Mouse (Mus musculus) stomach, postnatal 0 days (tissue): ENCODE results near the gene Syt17. TPM values are rescaled to one million over a fixed set of nuclear protein-coding genes. Genes with fewer than 3 reads are reported as not detected.

Experiments
- ATAC-seq: fragments of 200-750 bp; cut with Nextera tagmentation; 2 replicates; pipeline ENCODE4 v1.8.0; 2017; ENCODE audit not compliant: low FRiP score, low TSS enrichment
- DNase-seq: peaks from one replicate; pipeline ENCODE4 v3.0.0-alpha.2; 2016; ENCODE audit warnings: low spot score
- H3K27ac ChIP-seq: fragments of 300-500 bp; sonication (generic); replicated peaks from 2 replicates; pipeline ENCODE4 v1.5.1; 2014; ENCODE audit warnings: mild to moderate bottlenecking, control low read depth
- H3K27me3 ChIP-seq: fragments of 300-500 bp; sonication (generic); 2 replicates; pipeline ENCODE4 v1.6.1; 2014; ENCODE audit warnings: low read length; ENCODE audit not compliant: control insufficient read depth, insufficient read depth
- H3K36me3 ChIP-seq: fragments of 300-500 bp; sonication (generic); 2 replicates; pipeline ENCODE4 v1.6.1; 2014; ENCODE audit warnings: low read length, mixed read lengths; ENCODE audit not compliant: control insufficient read depth, insufficient read depth
- H3K4me1 ChIP-seq: fragments of 300-500 bp; sonication (generic); replicated peaks from 2 replicates; pipeline ENCODE4 v1.6.1; 2014; ENCODE audit warnings: antibody characterized with exemption; ENCODE audit not compliant: control insufficient read depth, insufficient read depth
- H3K4me2 ChIP-seq: fragments of 300-500 bp; sonication (generic); replicated peaks from 2 replicates; pipeline ENCODE4 v1.6.1; 2014; ENCODE audit warnings: low read depth, mild to moderate bottlenecking, control low read depth, moderate library complexity
- H3K4me3 ChIP-seq: fragments of 300-500 bp; sonication (generic); 2 replicates; pipeline ENCODE4 v1.5.1; 2014; ENCODE audit warnings: low read depth, low read length, control low read depth
- H3K9ac ChIP-seq: fragments of 300-500 bp; sonication (generic); 2 replicates; pipeline ENCODE4 v1.6.1; 2014; ENCODE audit warnings: mild to moderate bottlenecking, low read length, control low read depth, mixed read lengths
- H3K9me3 ChIP-seq: fragments of 300-500 bp; sonication (generic); 2 replicates; pipeline ENCODE4 v1.6.1; 2016; ENCODE audit warnings: low read length; ENCODE audit not compliant: control insufficient read depth
- CTCF ChIP-seq: IDR thresholded peaks from 2 replicates; pipeline ENCODE4 v1.5.1; 2016; ENCODE audit warnings: antibody characterized with exemption, low read depth, mild to moderate bottlenecking, moderate library complexity
- EP300 ChIP-seq: optimal IDR thresholded peaks from 2 replicates; pipeline ENCODE3; 2016; ENCODE audit warnings: antibody characterized with exemption
- WGBS: fragments of 180-500 bp; shearing (Covaris S2); extraction: QIAGEN DNeasy Blood & Tissue Kit; methylation state at CpG from one replicate; pipeline ENCODE4 v1.1.7; 2014; 5-methylcytosine and 5-hydroxymethylcytosine counted together
- polyA plus RNA-seq: library from polyadenylated mRNA; unstranded; fragments of >200 nt; fragmentation: Nextera tagmentation; extraction: Ambion mirVana; gene quantifications from 2 replicates; pipeline ENCODE4 v1.2.1, GENCODE M21; 2015

Gene Syt17
- polyA plus RNA-seq, 1 experiment from 2014 or later = 3.3 TPM

DNA sequence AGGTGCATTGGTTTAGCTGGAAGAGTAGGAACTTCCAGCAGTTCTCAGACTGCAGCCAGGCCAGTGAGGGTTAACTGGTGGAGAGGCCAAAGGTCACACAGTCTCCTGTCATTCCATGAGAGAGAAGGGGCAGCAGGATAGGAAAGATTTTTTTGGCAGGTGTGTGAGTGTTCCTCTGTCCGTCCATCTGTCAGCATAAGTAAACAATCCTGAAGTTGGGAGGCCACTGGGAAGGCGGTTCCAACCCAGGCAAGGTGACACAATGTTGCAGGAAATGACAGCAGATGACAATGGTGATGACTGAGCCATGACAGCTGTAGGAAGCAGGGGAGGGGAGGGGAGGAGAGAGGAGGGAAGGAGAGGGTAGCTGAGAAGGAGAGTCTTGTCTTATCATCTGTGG is 4.9 kb upstream of the Syt17 start:
- Histone ChIP-seq H3K27me3 (no peaks in the 10 kb centered on the region), H3K36me3 (no peaks in the 10 kb centered on the region), H3K9ac (no peak overlapping the region), H3K9me3 (no peaks in the 10 kb centered on the region), H3K4me2 (no peak overlapping the region), H3K4me3 (no peak overlapping the region), H3K27ac (no peak overlapping the region), H3K4me1 (no peaks in the 10 kb centered on the region)
- DNase-seq (no peak), ATAC-seq (no peak)
- TF ChIP-seq EP300 (no peak), CTCF (no peak)
- WGBS = 35% methylated on average over 2 of the region's 2 CpGs

DNA sequence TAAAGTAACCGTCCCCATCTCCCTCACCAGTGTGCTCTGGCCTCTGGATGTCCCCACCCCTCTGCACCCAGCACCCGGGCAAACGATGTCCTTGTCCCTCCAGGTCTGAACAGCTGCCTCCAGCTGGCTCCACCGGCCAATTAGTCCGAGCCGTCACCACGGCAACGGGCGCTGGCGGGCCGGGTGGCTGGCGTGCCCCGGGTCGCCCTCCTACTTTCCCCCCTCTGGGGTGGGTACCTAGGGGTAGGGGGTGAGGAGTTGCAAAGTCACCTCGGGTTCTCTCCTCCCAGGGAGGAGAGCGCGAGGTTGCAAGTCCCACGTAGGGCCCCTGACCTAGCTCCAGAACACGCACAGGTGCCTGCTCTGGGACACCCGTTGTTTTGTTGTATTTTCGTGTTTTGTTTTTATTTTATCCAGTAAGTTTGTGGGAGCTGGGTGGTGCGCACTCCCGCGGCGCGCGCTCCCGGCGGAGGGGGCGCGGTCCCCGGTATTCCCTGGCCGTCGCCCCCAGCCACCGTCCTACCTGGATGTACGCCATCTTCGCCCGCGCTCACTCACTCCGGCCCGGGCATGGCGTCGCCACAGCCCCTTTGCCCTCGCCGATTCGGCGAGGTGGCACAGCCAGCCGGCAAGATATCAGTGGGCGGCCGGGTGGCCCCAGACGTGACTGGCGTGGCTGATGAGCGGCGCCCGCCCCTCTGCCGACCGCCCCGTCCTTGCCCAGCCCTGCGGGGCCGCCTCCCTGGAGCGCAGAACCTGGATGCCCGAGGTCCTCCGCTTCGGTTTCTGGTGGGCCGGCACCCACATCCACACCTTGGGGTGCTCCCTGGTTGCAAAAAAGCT is 510 bp downstream of the Syt17 start:
- Histone ChIP-seq H3K4me3 (peak overlapping the region; percentile 58), H3K4me1 (no peaks in the 10 kb centered on the region), H3K27me3 (no peaks in the 10 kb centered on the region), H3K9me3 (no peaks in the 10 kb centered on the region), H3K36me3 (no peaks in the 10 kb centered on the region), H3K4me2 (peak overlapping the region; percentile 93), H3K9ac (peak overlapping the region; percentile 55), H3K27ac (no peak overlapping the region)
- WGBS = under 1% methylated on average over 63 of the region's 65 CpGs
- TF ChIP-seq EP300 = no peak
- TF ChIP-seq CTCF = no peak
- peak; percentile 41 for ATAC-seq
- peak; percentile 57 for DNase-seq

DNA sequence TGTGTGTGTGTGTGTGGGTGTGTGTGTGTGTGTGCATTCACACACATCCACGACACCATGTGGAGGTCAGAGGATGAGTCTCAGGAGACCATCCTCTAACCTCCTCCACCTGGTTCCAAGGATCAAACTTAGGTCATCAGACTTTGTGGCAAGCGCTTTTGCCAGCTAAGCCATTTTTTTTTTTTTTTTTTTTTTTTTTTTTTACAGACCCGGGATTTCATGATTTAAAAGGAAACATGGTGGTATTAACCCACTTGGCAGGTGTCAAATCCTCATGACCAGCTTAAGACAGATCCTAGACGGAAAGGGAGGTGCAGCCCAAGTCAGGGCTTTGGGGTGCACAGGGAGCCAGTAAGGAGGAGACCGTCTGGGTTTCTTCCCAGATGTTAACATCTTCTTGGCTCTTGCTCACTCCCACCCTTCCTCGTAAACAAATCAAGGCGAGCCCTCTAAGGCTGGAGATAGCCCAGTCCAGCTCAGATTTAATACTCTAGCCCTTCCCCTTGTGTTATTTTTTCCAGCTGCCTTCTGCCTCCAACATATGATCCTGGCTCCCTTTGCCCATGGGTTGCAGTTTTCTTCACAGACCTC is 4.0 kb downstream of the Syt17 start:
- H3K9ac ChIP-seq = no peak overlapping the region
- no peaks in the 10 kb centered on the region for H3K9me3 ChIP-seq
- H3K4me3 ChIP-seq = no peak overlapping the region
- WGBS = 41% methylated on average over 7 of the region's 7 CpGs
- no peaks in the 10 kb centered on the region for H3K36me3 ChIP-seq
- H3K4me2 ChIP-seq = no peak overlapping the region
- no peak overlapping the region for H3K27ac ChIP-seq
- no peak for DNase-seq
- no peaks in the 10 kb centered on the region for H3K4me1 ChIP-seq
- ATAC-seq = no peak
- no peaks in the 10 kb centered on the region for H3K27me3 ChIP-seq
- TF ChIP-seq EP300 (no peak), CTCF (no peak)

GRCm38 (mm10) chr7:118443371-118443770 is 4.7 kb downstream of the Syt17 start:
- Histone ChIP-seq H3K4me3 (no peak overlapping the region), H3K36me3 (no peaks in the 10 kb centered on the region), H3K4me1 (no peaks in the 10 kb centered on the region), H3K27ac (no peak overlapping the region), H3K4me2 (no peak overlapping the region), H3K9me3 (no peaks in the 10 kb centered on the region), H3K27me3 (no peaks in the 10 kb centered on the region), H3K9ac (no peak overlapping the region)
- no peak for DNase-seq
- TF ChIP-seq CTCF (no peak), EP300 (no peak)
- WGBS = 13% methylated on average over 9 of the region's 9 CpGs
- ATAC-seq = no peak

DNA sequence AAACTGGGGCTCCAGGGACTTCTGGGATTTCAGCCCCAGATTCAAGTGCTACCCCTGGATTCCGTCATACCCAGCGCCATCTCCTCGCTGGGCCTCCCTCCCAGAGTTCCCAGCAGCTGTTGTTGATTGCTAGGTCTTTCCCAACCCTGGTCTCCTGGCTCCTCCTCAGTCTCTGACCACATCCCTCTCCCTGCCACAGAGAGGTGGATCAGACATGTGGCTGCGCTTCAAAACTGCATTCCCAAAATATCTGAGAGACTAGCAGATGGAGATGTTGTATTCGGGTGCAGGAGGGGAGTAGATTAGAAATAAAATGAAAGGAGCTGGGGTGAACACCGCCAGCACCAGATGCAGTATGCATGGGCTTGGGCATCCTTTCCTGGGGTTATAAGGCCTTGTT is 6.5 kb downstream of the Syt17 start:
- H3K4me1 ChIP-seq = no peaks in the 10 kb centered on the region
- no peak overlapping the region for H3K4me3 ChIP-seq
- 71% methylated on average over 6 of the region's 6 CpGs for WGBS
- H3K27ac ChIP-seq = no peak overlapping the region
- TF ChIP-seq CTCF (no peak), EP300 (no peak)
- H3K9ac ChIP-seq = no peak overlapping the region
- no peaks in the 10 kb centered on the region for H3K27me3 ChIP-seq
- no peaks in the 10 kb centered on the region for H3K36me3 ChIP-seq
- no peaks in the 10 kb centered on the region for H3K9me3 ChIP-seq
- DNase-seq (no peak), ATAC-seq (no peak)
- H3K4me2 ChIP-seq = no peak overlapping the region

DNA sequence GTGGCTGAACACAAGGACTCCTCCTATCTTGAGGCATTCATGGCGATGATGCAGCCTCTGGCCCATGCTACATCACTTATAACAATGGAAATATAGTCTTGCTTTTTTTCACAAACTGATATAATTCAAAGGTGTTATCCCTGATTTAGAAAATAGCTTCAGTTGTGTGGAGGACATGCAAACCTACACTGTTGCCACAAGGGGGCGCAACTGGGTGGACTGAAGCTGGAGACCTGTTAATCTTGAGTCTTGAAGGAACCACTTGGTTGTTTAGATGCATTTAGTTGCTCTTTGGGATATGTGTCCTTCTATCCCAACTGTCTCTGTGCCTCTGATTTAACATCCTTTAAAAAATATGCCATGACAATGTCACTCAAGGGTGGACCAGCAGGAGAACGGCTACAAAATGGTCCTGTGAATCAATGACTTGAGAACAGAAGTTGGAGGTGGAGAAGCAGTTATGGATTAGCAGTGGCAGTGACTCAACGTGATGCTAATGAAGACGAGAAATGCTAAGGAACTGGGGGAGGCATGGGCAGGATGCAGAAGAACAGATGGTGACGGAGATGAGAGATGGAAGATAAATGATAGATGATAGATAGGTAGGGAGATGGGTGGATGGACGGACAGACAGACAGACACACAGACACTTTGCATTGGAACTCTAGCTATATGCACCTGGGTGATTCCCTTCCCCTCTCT is 10.8 kb downstream of the Syt17 start:
- Histone ChIP-seq H3K4me1 (no peaks in the 10 kb centered on the region), H3K36me3 (no peaks in the 10 kb centered on the region), H3K4me3 (no peak overlapping the region), H3K27ac (no peak overlapping the region), H3K9ac (no peak overlapping the region), H3K9me3 (no peaks in the 10 kb centered on the region), H3K27me3 (no peaks in the 10 kb centered on the region), H3K4me2 (no peak overlapping the region)
- ATAC-seq (no peak), DNase-seq (peak; percentile 66)
- TF ChIP-seq EP300 = no peak
- TF ChIP-seq CTCF = peak; percentile 86
- 57% methylated on average over 7 of the region's 7 CpGs for WGBS
